Mouse (Mus musculus): ENCODE results near the gene Smim17.

DNA sequence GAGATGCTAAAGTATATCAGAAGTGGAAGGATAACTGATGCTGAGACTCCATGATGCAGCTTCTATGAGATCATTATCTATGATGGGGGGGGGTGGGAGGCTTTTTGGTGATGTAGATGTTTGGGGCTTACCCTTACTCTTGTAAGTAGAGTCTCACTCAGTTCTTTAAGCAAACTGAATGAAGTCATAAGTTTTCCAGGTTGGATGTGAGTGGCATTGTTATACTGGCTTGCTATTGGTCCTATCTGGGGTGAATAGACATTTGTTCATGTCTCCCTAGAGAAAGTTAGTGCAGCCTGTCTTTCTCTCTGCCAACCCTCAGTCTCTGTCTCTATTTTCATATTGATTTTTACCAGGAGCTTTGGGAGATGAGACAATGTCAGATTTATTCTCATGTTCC lies 57.4 kb downstream of the Smim17 start, which contains the start of gene Olfr1336:
- no peak for TF ChIP-seq CTCF (conservative IDR thresholded peaks at IDR 0.05; ENCODE audit: low read length)
- no peak for TF ChIP-seq NANOG (IDR thresholded peaks at IDR 0.05; ENCODE audit: borderline replicate concordance, low read length)
